Mouse (Mus musculus) ES-Bruce4 (cell line): Measurements from ENCODE around the gene Nmnat3. TPM values are rescaled to one million over a fixed set of nuclear protein-coding genes. Genes with fewer than 3 reads are reported as not detected.

ENCODE experiments used
- H3K27ac ChIP-seq: 2 replicates; pipeline ENCODE4 v1.5.1; 2012; ENCODE audit warnings: low read length, inconsistent platforms; ENCODE audit not compliant: insufficient read depth
- H3K27me3 ChIP-seq: 2 replicates; pipeline ENCODE4 v1.6.1; 2012; ENCODE audit warnings: mild to moderate bottlenecking, low read length, inconsistent platforms; ENCODE audit not compliant: control insufficient read depth, poor library complexity, insufficient read depth, severe bottlenecking
- H3K36me3 ChIP-seq: 2 replicates; pipeline ENCODE4 v1.6.1; 2012; ENCODE audit warnings: inconsistent platforms, mild to moderate bottlenecking, low read length, moderate library complexity; ENCODE audit not compliant: control insufficient read depth, poor library complexity, insufficient read depth, severe bottlenecking
- H3K4me1 ChIP-seq: one replicate; pipeline ENCODE4 v1.8.1; 2011; ENCODE audit warnings: low read length; ENCODE audit not compliant: control insufficient read depth, insufficient read depth
- H3K4me3 ChIP-seq: 2 replicates; pipeline ENCODE4 v1.5.1; 2011; ENCODE audit warnings: low read depth, mild to moderate bottlenecking, low read length
- H3K9ac ChIP-seq: 2 replicates; pipeline ENCODE4 v1.6.1; 2012; ENCODE audit warnings: low read depth, mild to moderate bottlenecking, inconsistent platforms; ENCODE audit not compliant: poor library complexity, severe bottlenecking
- H3K9me3 ChIP-seq: replicated peaks from 2 replicates; pipeline ENCODE4 v1.6.1; 2012; ENCODE audit warnings: mild to moderate bottlenecking, low read length, inconsistent platforms; ENCODE audit not compliant: control insufficient read depth, poor library complexity, insufficient read depth, severe bottlenecking
- CTCF ChIP-seq: IDR thresholded peaks from one replicate; pipeline ENCODE4 v1.8.1; 2011; ENCODE audit warnings: low read depth, low read length
- EP300 ChIP-seq: IDR thresholded peaks from 2 replicates; pipeline ENCODE4 v1.6.1; 2011; ENCODE audit warnings: low read depth, low read length; ENCODE audit not compliant: insufficient read depth
- POLR2A ChIP-seq: IDR thresholded peaks from one replicate; pipeline ENCODE4 v1.8.1; 2011; ENCODE audit warnings: low read length; ENCODE audit not compliant: insufficient read depth
- polyA plus RNA-seq: library from polyadenylated mRNA; stranded (reverse); fragments of >200 nt; gene quantifications from 2 replicates; pipeline ENCODE4 v1.2.4, GENCODE M21; 2011; ENCODE audit warnings: low read depth; ENCODE audit not compliant: missing spikeins, insufficient read depth, insufficient read length

Gene Nmnat3
- polyA plus RNA-seq, 1 experiment: 1.8 TPM

DNA sequence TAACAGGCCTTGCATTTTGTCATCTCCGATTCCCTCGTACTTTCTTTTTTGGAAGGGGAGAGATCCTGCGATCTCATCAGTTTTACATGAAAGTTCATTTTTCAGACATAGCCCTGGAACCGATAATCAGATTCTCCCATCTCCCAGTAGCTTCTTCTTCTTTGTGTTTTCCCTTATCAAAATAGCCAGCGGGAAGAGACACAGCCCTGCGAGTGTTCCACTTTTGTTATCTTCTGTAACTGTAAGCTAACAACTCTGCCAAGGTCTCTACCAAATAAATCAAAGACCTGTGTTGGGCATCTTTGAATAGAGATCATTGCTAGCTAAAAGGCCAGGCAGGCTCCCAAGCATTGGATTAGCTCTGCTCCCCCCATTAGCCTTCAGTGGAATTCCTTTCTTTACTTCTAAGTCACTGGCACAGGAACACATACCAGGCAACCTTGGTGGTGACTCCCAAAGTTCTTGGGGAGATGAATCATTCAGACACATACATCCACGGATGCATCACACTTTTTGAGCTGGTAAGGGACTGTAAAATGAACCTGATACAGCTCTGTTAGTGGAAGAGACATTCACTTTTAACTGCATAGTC, 26.9 kb downstream of the Nmnat3 start:
- Histone ChIP-seq H3K9me3 (no peaks in the 10 kb centered on the region), H3K36me3 (no peaks in the 10 kb centered on the region), H3K27ac (no peak overlapping the region), H3K4me3 (no peak overlapping the region), H3K9ac (no peak overlapping the region), H3K27me3 (no peaks in the 10 kb centered on the region), H3K4me1 (no peaks in the 10 kb centered on the region)
- TF ChIP-seq EP300 (no peak), POLR2A (no peak), CTCF (no peak)

DNA sequence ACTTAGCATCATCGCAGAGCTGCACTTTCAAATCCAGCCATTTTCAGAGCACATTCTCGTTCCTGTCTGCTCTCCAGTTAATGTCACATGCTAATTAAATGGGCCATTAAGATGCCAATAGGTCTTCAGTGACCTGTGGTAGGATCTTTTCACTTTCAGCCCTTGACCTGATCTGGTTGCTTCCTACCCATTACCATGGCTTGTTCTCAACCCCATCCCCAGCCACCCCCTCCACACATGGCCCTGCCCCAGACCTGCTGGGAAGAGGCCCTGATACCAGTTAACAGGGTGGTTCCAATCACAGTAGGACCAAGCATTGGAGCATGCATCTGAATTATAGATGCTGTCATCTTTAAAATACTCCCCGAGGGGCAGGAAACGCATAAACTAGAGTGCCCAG, 30.7 kb downstream of the Nmnat3 start:
- Histone ChIP-seq H3K27ac (no peak overlapping the region), H3K36me3 (no peaks in the 10 kb centered on the region), H3K9me3 (no peaks in the 10 kb centered on the region), H3K4me3 (no peak overlapping the region), H3K4me1 (no peaks in the 10 kb centered on the region), H3K27me3 (no peaks in the 10 kb centered on the region), H3K9ac (no peak overlapping the region)
- TF ChIP-seq EP300 (no peak), POLR2A (no peak), CTCF (no peak)

DNA sequence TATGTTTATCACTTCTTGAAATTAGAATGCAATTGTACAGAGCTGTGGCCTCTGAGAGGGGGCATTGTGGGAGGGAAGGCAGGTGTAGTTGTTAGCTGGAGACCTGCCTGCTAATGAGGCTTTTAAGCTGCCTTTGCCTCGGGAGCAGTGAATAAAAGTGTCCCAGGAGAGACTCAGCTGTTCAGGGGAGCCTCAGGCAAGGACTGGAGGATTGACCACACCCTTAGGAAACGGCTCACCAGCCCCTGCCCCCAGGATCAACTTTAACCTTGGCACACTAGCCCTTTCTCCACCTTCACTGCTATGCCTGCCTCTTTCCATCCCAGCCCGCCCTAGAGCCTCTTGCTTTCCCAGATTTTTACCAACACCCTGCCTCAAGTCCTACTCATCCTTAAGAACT, 31.6 kb downstream of the Nmnat3 start:
- Histone ChIP-seq H3K36me3 (no peaks in the 10 kb centered on the region), H3K4me1 (no peaks in the 10 kb centered on the region), H3K9ac (no peak overlapping the region), H3K4me3 (no peak overlapping the region), H3K9me3 (no peaks in the 10 kb centered on the region), H3K27ac (no peak overlapping the region), H3K27me3 (no peaks in the 10 kb centered on the region)
- peak; percentile 74; the same call in 1 of the 2 replicates for TF ChIP-seq EP300
- TF ChIP-seq POLR2A: no peak

DNA sequence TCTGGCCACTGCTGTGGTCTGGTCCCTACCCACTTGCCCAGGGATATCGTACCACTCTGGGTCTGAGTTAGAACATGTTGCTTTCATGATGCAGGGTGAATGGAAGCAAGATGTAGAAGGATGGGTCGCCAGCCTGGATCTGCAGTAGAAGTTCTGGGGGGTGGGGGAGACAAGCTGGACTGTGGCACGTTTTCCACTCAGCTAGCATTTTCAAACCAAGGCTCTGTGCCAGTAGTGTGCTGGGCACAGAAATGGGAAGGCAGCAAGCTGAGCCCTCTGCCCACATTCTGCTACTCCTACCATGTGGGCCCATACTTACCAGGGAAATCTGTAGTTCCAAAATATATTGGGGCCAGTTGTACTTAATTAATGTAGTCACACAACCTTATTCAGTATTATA, 33.5 kb downstream of the Nmnat3 start:
- Histone ChIP-seq H3K9ac (no peak overlapping the region), H3K4me3 (no peak overlapping the region), H3K27ac (no peak overlapping the region), H3K4me1 (no peaks in the 10 kb centered on the region), H3K9me3 (no peaks in the 10 kb centered on the region), H3K27me3 (no peaks in the 10 kb centered on the region), H3K36me3 (no peaks in the 10 kb centered on the region)
- TF ChIP-seq CTCF (no peak), EP300 (no peak), POLR2A (no peak)

DNA sequence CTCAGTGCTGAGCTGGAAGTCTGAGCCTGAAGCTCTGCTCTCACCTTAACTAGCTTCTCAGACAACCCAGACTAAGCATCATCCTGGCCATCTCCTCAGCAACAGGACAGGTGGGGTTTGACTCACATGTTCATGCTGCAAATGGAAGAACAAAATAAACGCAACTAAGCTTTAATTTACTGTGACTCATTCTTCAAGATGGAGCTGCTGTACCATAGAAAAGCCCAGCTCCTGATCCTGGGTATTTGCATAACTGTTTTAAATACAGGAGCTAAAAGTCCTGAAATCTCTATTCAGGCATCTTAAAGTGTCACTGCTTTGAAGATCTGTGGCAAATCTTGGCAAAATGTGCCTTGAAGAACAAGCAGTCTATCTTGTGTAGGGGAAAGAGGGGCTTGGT, 38.9 kb downstream of the Nmnat3 start:
- Histone ChIP-seq H3K9me3 (no peaks in the 10 kb centered on the region), H3K4me3 (no peak overlapping the region), H3K9ac (no peak overlapping the region), H3K27me3 (no peaks in the 10 kb centered on the region), H3K36me3 (no peaks in the 10 kb centered on the region), H3K4me1 (no peaks in the 10 kb centered on the region), H3K27ac (no peak overlapping the region)
- TF ChIP-seq POLR2A: no peak
- TF ChIP-seq CTCF: no peak
- TF ChIP-seq EP300: no peak

DNA sequence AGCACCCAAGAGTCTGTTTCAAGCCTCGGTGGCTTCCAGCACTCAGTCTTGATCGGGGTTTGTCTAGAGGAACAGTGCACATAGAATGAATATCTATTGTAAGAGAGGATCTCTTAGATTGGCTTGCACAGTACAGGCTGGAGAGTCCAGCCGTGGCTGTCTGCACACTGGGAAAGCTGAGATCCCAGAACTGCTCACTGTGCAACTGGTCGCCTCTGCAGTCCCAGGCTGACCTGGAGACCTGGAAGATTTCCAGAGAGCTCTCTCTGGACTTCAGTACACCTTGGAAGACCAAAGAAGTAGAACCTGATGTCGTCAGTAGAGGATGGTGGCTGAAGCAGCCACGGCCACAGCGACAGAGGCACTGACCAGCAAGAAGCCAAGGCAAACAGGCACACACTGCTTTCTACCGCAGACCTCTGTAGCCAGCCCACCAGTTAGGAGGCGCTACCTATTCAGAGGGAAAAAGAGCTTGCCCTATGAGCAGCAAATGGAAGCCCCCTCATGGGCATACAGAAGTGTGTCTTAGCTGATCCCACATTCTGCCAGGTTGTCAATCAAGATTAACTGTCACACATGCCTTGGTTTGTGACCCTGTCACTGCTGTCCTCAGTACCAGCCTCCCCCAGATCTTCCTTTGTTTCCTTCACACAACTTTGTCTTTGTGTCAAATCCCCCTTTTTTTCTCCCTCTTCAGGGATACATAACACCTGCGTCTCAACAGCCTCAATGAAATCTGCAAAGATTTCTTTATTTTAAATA, 41.4 kb downstream of the Nmnat3 start:
- no peaks in the 10 kb centered on the region for H3K9me3 ChIP-seq
- TF ChIP-seq CTCF (no peak), EP300 (no peak), POLR2A (no peak)

More for the DNA sequence above, 41.4 kb downstream of the Nmnat3 start:
- H3K36me3 ChIP-seq: no peaks in the 10 kb centered on the region
- no peak overlapping the region for H3K27ac ChIP-seq
- H3K27me3 ChIP-seq: no peaks in the 10 kb centered on the region
- H3K9ac ChIP-seq: no peak overlapping the region
- no peak overlapping the region for H3K4me3 ChIP-seq
- no peaks in the 10 kb centered on the region for H3K4me1 ChIP-seq
